Comparison of ENCODE assay signal across 10 mouse cellular contexts in genomic region chr14:31668326-31668725, GRCm38 (mm10). TPM values are rescaled to one million over a fixed set of nuclear protein-coding genes. Genes with fewer than 3 reads are reported as not detected.
DNase-seq lines count a peak whose midpoint lies in the region; ATAC-seq lines count a peak whose summit lies in the region.
"Had no signal": no experiment of that assay in that cellular context is flagged by ENCODE, and none has a peak within 500 bp of the region (broad histone marks: within the 10 kb centered on the region; RNA-seq: fewer than 3 reads in every experiment).

No protein-coding gene starts in this region.

- ATAC-seq in forebrain, embryonic 12.5 days (ENCODE audit: low FRiP score): no peak
- ATAC-seq in forebrain, embryonic 11.5 days (replicated peaks; ENCODE audit: low FRiP score): no peak
- ATAC-seq: activated CD4-positive, CD25-positive, alpha-beta regulatory T cell, adult 4 months had no signal

- H3K27ac ChIP-seq in forebrain, embryonic 12.5 days: 0 out of 2 replicates have a peak overlapping the region, but pooled peaks have one; percentile 46
- no peak overlapping the region for H3K27ac ChIP-seq in forebrain, embryonic 11.5 days (ENCODE audit: low read depth, low read length)
- peak overlapping the region; percentile 70 for H3K27ac ChIP-seq in brown adipose tissue, adult 24 weeks (replicated peaks; ENCODE audit: low read depth, low read length)
- H3K27ac ChIP-seq in macrophage: peak overlapping the region; percentile 93

- 88% methylated on average over 13 of the region's 13 CpGs for WGBS in forebrain, embryonic 12.5 days
- 83% methylated on average over 13 of the region's 13 CpGs for WGBS in forebrain, embryonic 11.5 days
- WGBS in macrophage (ENCODE audit: missing documents): 65% methylated on average over 13 of the region's 13 CpGs

- no peaks in the 10 kb centered on the region for H3K79me2 ChIP-seq in macrophage (ENCODE audit: inconsistent target)

- H3K36me3 ChIP-seq in forebrain, embryonic 12.5 days (replicated peaks): 0 out of 2 replicates have a peak, but pooled peaks cover 8% of the 10 kb centered on the region
- H3K36me3 ChIP-seq in forebrain, embryonic 11.5 days (ENCODE audit: control insufficient read depth, insufficient read depth, low read length): no peaks in the 10 kb centered on the region; the same call in 1 of the 2 replicates
- H3K36me3 ChIP-seq in macrophage (ENCODE audit: inconsistent target): no peaks in the 10 kb centered on the region

- no peaks in the 10 kb centered on the region for H3K9me3 ChIP-seq in forebrain, embryonic 12.5 days
- H3K9me3 ChIP-seq in forebrain, embryonic 11.5 days (ENCODE audit: control insufficient read depth, low read length): no peaks in the 10 kb centered on the region

- H3K4me2 ChIP-seq in forebrain, embryonic 12.5 days: no peak overlapping the region
- H3K4me2 ChIP-seq in forebrain, embryonic 11.5 days (ENCODE audit: low read depth, low read length, severe bottlenecking): no peak overlapping the region

- no peaks in the 10 kb centered on the region for H3K27me3 ChIP-seq in forebrain, embryonic 12.5 days
- H3K27me3 ChIP-seq in forebrain, embryonic 11.5 days (ENCODE audit: control insufficient read depth, insufficient read depth, low read length): no peaks in the 10 kb centered on the region

- DNase-seq in forebrain, embryonic 11.5 days (ENCODE audit: low spot score): no peak
- peak; percentile 48 for DNase-seq in layer of hippocampus, adult 11-12 months (ENCODE audit: low spot score)
- DNase-seq in layer of hippocampus, adult 9-10 months (ENCODE audit: low spot score): no peak
- no peak for DNase-seq in T-cell, adult 2 months (ENCODE audit: low spot score)
- no peak for DNase-seq in thymus, postnatal 4 days

- H3K4me1 ChIP-seq in forebrain, embryonic 12.5 days: peaks cover 41% of the 10 kb centered on the region
- peaks cover 14% of the 10 kb centered on the region; the same call in 1 of the 2 replicates for H3K4me1 ChIP-seq in forebrain, embryonic 11.5 days (replicated peaks; ENCODE audit: control insufficient read depth, insufficient read depth, low read length)
- peaks cover 35% of the 10 kb centered on the region for H3K4me1 ChIP-seq in brown adipose tissue, adult 24 weeks (ENCODE audit: control insufficient read depth, insufficient read depth, insufficient read length, low read length)

- H3K9ac ChIP-seq in forebrain, embryonic 12.5 days: no peak overlapping the region
- H3K9ac ChIP-seq in forebrain, embryonic 11.5 days (ENCODE audit: low read length): no peak overlapping the region

- H3K4me3 ChIP-seq in forebrain, embryonic 12.5 days (replicated peaks): no peak overlapping the region
- no peak overlapping the region for H3K4me3 ChIP-seq in forebrain, embryonic 11.5 days (ENCODE audit: low read depth, low read length)
- H3K4me3 ChIP-seq in brown adipose tissue, adult 24 weeks (ENCODE audit: insufficient read depth, low read depth, low read length): no peak overlapping the region
- no peak overlapping the region for H3K4me3 ChIP-seq in macrophage (ENCODE audit: inconsistent target)

RNA-seq across cellular contexts. Expression of gene Hacl1, which starts 27.2 kb away (rescaled TPM):
- polyA plus RNA-seq in forebrain, embryonic 12.5 days (2016; fragmentation: Nextera tagmentation; extraction: Ambion mirVana): 6.9 and 8.9 TPM in 2 replicates
- 6.9 and 9.4 TPM in 2 replicates for polyA plus RNA-seq in forebrain, embryonic 11.5 days (2014; fragmentation: Nextera tagmentation; extraction: Ambion mirVana)
- polyA plus RNA-seq in brown adipose tissue, adult 24 weeks (2012; ENCODE audit: insufficient read depth, insufficient read length, missing spikeins): 77.1 and 106 TPM in 2 replicates
- total RNA-seq in macrophage (2018; cell fraction: chromatin; rRNA removed): 10 to 100 TPM in 7 of 26 experiments, 1 to 10 TPM in 17, under 1 TPM in 1, not detected in 1; 0.91 to 22.8 (median 6.3) TPM
- 1 to 10 TPM; 2.5 to 6.6 (median 4.2) TPM for total RNA-seq in macrophage (2018; cell fraction: cytosol; rRNA removed)
- 10 to 100 TPM in 2 of 26 experiments, 1 to 10 TPM in 24; 1.3 to 12.4 (median 3.7) TPM for total RNA-seq in macrophage (2018; cell fraction: nucleus; rRNA removed)
- 2.4 to 6.6 TPM (median 3.2 TPM) in 3 replicates for polyA plus RNA-seq in macrophage (2018)

RNA-seq across cellular contexts. Expression of gene Btd, which starts 27.5 kb away (rescaled TPM):
- polyA plus RNA-seq in forebrain, embryonic 12.5 days (2016; fragmentation: Nextera tagmentation; extraction: Ambion mirVana): 13.9 and 15.2 TPM in 2 replicates
- 13.4 and 13.5 TPM in 2 replicates for polyA plus RNA-seq in forebrain, embryonic 11.5 days (2014; fragmentation: Nextera tagmentation; extraction: Ambion mirVana)
- 27.9 and 30.4 TPM in 2 replicates for polyA plus RNA-seq in brown adipose tissue, adult 24 weeks (2012; ENCODE audit: insufficient read depth, insufficient read length, missing spikeins)
- 1 to 10 TPM in 25 of 26 experiments, under 1 TPM in 1; 0.87 to 4.8 (median 2.7) TPM for total RNA-seq in macrophage (2018; cell fraction: chromatin; rRNA removed)
- 10 to 100 TPM in 24 of 26 experiments, 1 to 10 TPM in 2; 8.0 to 16.2 (median 12.1) TPM for total RNA-seq in macrophage (2018; cell fraction: cytosol; rRNA removed)
- 10 to 100 TPM in 16 of 26 experiments, 1 to 10 TPM in 10; 1.9 to 16.0 (median 11.4) TPM for total RNA-seq in macrophage (2018; cell fraction: nucleus; rRNA removed)
- polyA plus RNA-seq in macrophage (2018): 9.4 to 12.8 TPM (median 11.9 TPM) in 3 replicates

RNA-seq across cellular contexts. Expression of gene Gm49387, which starts 27.6 kb away (rescaled TPM):
- 1.1 TPM in 1 of 2 replicates, not detected in the other for polyA plus RNA-seq in forebrain, embryonic 12.5 days (2016; fragmentation: Nextera tagmentation; extraction: Ambion mirVana)
- polyA plus RNA-seq in forebrain, embryonic 11.5 days (2014; fragmentation: Nextera tagmentation; extraction: Ambion mirVana): not detected in 2 replicates
- not detected in 2 replicates for polyA plus RNA-seq in brown adipose tissue, adult 24 weeks (2012; ENCODE audit: insufficient read depth, insufficient read length, missing spikeins)
- 1 to 10 TPM in 1 of 26 experiments, not detected in 25; 1.3 TPM for total RNA-seq in macrophage (2018; cell fraction: chromatin; rRNA removed)
- total RNA-seq in macrophage (2018; cell fraction: cytosol; rRNA removed): under 1 TPM in 1 of 26 experiments, not detected in 25; 0.22 TPM
- under 1 TPM in 2 of 26 experiments, not detected in 24; 0.44 to 0.72 TPM for total RNA-seq in macrophage (2018; cell fraction: nucleus; rRNA removed)
- not detected in 3 replicates for polyA plus RNA-seq in macrophage (2018)
- polyA plus RNA-seq: activated CD4-positive, CD25-positive, alpha-beta regulatory T cell, adult 4 months; neural tube, embryonic 14.5 days had no signal
